Mouse (Mus musculus) liver, postnatal 0 days (tissue): ENCODE results near the gene Rasgef1b. TPM values are rescaled to one million over a fixed set of nuclear protein-coding genes. Genes with fewer than 3 reads are reported as not detected.
A peak's percentile ranks its signal among the peaks of the same experiment; 100 is the strongest.

Experiments used
- ATAC-seq: fragments of 200-750 bp; cut with Nextera tagmentation; 2 replicates; pipeline ENCODE4 v1.8.0; 2017; ENCODE audit warnings: mild to moderate bottlenecking, moderate library complexity
- DNase-seq: peaks from one replicate; pipeline ENCODE4 v3.0.0-alpha.2; 2016
- H3K27ac ChIP-seq: fragments of 300-500 bp; sonication (generic); 2 replicates; pipeline ENCODE4 v1.5.1; 2014; ENCODE audit warnings: antibody characterized with exemption, moderate library complexity, mild to moderate bottlenecking, low read depth
- H3K27me3 ChIP-seq: fragments of 300-500 bp; sonication (generic); 2 replicates; pipeline ENCODE4 v1.6.1; 2014; ENCODE audit warnings: low read length, control low read depth, mixed read lengths; ENCODE audit not compliant: insufficient read depth
- H3K36me3 ChIP-seq: fragments of 300-500 bp; sonication (generic); replicated peaks from 2 replicates; pipeline ENCODE4 v1.6.1; 2014; ENCODE audit warnings: mild to moderate bottlenecking, control low read depth, low read length, moderate library complexity, mixed read lengths; ENCODE audit not compliant: insufficient read depth
- H3K4me1 ChIP-seq: fragments of 300-500 bp; sonication (generic); 2 replicates; pipeline ENCODE4 v1.6.1; 2014; ENCODE audit warnings: antibody characterized with exemption, mild to moderate bottlenecking, control low read depth; ENCODE audit not compliant: insufficient read depth
- H3K4me2 ChIP-seq: fragments of 300-500 bp; sonication (generic); 2 replicates; pipeline ENCODE4 v1.6.1; 2014; ENCODE audit warnings: low read depth, mild to moderate bottlenecking, low read length, moderate library complexity, mixed read lengths
- H3K4me3 ChIP-seq: fragments of 300-500 bp; sonication (generic); 2 replicates; pipeline ENCODE4 v1.5.1; 2014; ENCODE audit warnings: low read depth, low read length
- H3K9ac ChIP-seq: fragments of 300-500 bp; sonication (generic); replicated peaks from 2 replicates; pipeline ENCODE4 v1.6.1; 2014; ENCODE audit warnings: mild to moderate bottlenecking, moderate library complexity
- H3K9me3 ChIP-seq: fragments of 300-500 bp; sonication (generic); 2 replicates; pipeline ENCODE4 v1.6.1; 2016; ENCODE audit warnings: mild to moderate bottlenecking, control low read depth, low read length, mixed read lengths
- CTCF ChIP-seq: sonication (generic); IDR thresholded peaks from 2 replicates; pipeline ENCODE4 v1.5.1; 2016; ENCODE audit warnings: antibody characterized with exemption, low read depth
- EP300 ChIP-seq: IDR thresholded peaks from 2 replicates; pipeline ENCODE4 v1.6.1; 2016; ENCODE audit warnings: antibody characterized with exemption, low read depth, mild to moderate bottlenecking
- WGBS: fragments of 180-500 bp; shearing (Covaris S2); extraction: QIAGEN DNeasy Blood & Tissue Kit; methylation state at CpG from one replicate; pipeline ENCODE4 v1.1.7; 2014; ENCODE audit not compliant: insufficient replicate concordance; 5-methylcytosine and 5-hydroxymethylcytosine counted together
- polyA plus RNA-seq: library from polyadenylated mRNA; unstranded; fragments of >200 nt; fragmentation: Nextera tagmentation; extraction: Ambion mirVana; gene quantifications from 2 replicates; pipeline ENCODE4 v1.2.1, GENCODE M21; 2015

The Rasgef1b gene
- polyA plus RNA-seq, 1 experiment from 2014 or later = 11.8 TPM

GRCm38 (mm10) chr5:99215207-99216157, 513.4 kb downstream of the Rasgef1b start:
- no peak overlapping the region for H3K4me3 ChIP-seq
- TF ChIP-seq EP300 = no peak
- no peak for TF ChIP-seq CTCF
- H3K9ac ChIP-seq = no peak overlapping the region
- ATAC-seq (no peak), DNase-seq (no peak)
- no peak overlapping the region for H3K4me2 ChIP-seq
- H3K27ac ChIP-seq = no peak overlapping the region
- 67% methylated on average over 7 of the region's 7 CpGs for WGBS
- H3K9me3 ChIP-seq = 0 out of 2 replicates have a peak, but pooled peaks cover 2% of the 10 kb centered on the region
- no peaks in the 10 kb centered on the region for H3K27me3 ChIP-seq
- H3K4me1 ChIP-seq = no peaks in the 10 kb centered on the region
- peaks cover 28% of the 10 kb centered on the region for H3K36me3 ChIP-seq

GRCm38 (mm10) chr5:99214400-99214799, 514.5 kb downstream of the Rasgef1b start:
- Histone ChIP-seq H3K4me3 (no peak overlapping the region), H3K9me3 (0 out of 2 replicates have a peak, but pooled peaks cover 2% of the 10 kb centered on the region), H3K4me2 (no peak overlapping the region), H3K27ac (no peak overlapping the region), H3K4me1 (no peaks in the 10 kb centered on the region), H3K36me3 (peaks cover 23% of the 10 kb centered on the region), H3K9ac (no peak overlapping the region), H3K27me3 (no peaks in the 10 kb centered on the region)
- DNase-seq = no peak
- ATAC-seq = peak; percentile 44; the same call in 1 of the 2 replicates
- no peak for TF ChIP-seq CTCF
- no peak for TF ChIP-seq EP300
- 77% methylated on average over 6 of the region's 6 CpGs for WGBS

GRCm38 (mm10) chr5:99213211-99213610, 515.7 kb downstream of the Rasgef1b start:
- TF ChIP-seq EP300 (no peak), CTCF (no peak)
- no peak overlapping the region for H3K9ac ChIP-seq
- no peak for DNase-seq
- WGBS = 78% methylated on average over 6 of the region's 6 CpGs
- H3K4me3 ChIP-seq = no peak overlapping the region
- H3K36me3 ChIP-seq = peaks cover 12% of the 10 kb centered on the region
- no peak overlapping the region for H3K4me2 ChIP-seq
- no peaks in the 10 kb centered on the region for H3K4me1 ChIP-seq
- 0 out of 2 replicates have a peak, but pooled peaks cover 2% of the 10 kb centered on the region for H3K9me3 ChIP-seq
- no peak overlapping the region for H3K27ac ChIP-seq
- no peak for ATAC-seq
- no peaks in the 10 kb centered on the region for H3K27me3 ChIP-seq

- H3K4me2 ChIP-seq = no peak overlapping the region
- no peak overlapping the region for H3K27ac ChIP-seq
- no peak overlapping the region for H3K4me3 ChIP-seq
- H3K9me3 ChIP-seq = no peaks in the 10 kb centered on the region
- H3K27me3 ChIP-seq = peaks cover 4% of the 10 kb centered on the region
- H3K36me3 ChIP-seq = no peaks in the 10 kb centered on the region
- DNase-seq (no peak), ATAC-seq (no peak)
- no peak overlapping the region for H3K9ac ChIP-seq
- H3K4me1 ChIP-seq = no peaks in the 10 kb centered on the region
- no peak for TF ChIP-seq CTCF
- TF ChIP-seq EP300 = no peak
- WGBS = 33% methylated on average over 2 of the region's 2 CpGs
Observed at GRCm38 (mm10) chr5:99203475-99203874, 525.4 kb downstream of the Rasgef1b start.

- Histone ChIP-seq H3K4me3 (no peak overlapping the region), H3K4me1 (no peaks in the 10 kb centered on the region), H3K4me2 (0 out of 2 replicates have a peak overlapping the region, but pooled peaks have one; percentile 18), H3K27ac (no peak overlapping the region), H3K9ac (no peak overlapping the region), H3K9me3 (no peaks in the 10 kb centered on the region), H3K36me3 (no peaks in the 10 kb centered on the region), H3K27me3 (peaks cover 4% of the 10 kb centered on the region)
- peak; percentile 48 for DNase-seq
- TF ChIP-seq EP300 (no peak), CTCF (peak; percentile 65)
- 48% methylated on average over 15 of the region's 15 CpGs for WGBS
- ATAC-seq = 0 out of 2 replicates have a peak, but pooled peaks have one; percentile 27
Observed at GRCm38 (mm10) chr5:99202074-99202837, 526.6 kb downstream of the Rasgef1b start.

GRCm38 (mm10) chr5:99195436-99195835, 533.4 kb downstream of the Rasgef1b start:
- TF ChIP-seq EP300 = no peak
- TF ChIP-seq CTCF = no peak
- Histone ChIP-seq H3K27ac (no peak overlapping the region), H3K4me3 (no peak overlapping the region), H3K9ac (no peak overlapping the region), H3K4me1 (no peaks in the 10 kb centered on the region), H3K4me2 (no peak overlapping the region), H3K27me3 (no peaks in the 10 kb centered on the region), H3K9me3 (no peaks in the 10 kb centered on the region), H3K36me3 (no peaks in the 10 kb centered on the region)
- no peak for DNase-seq
- WGBS = 87% methylated on average over 5 of the region's 5 CpGs
- ATAC-seq = no peak
